Mouse (Mus musculus) hindbrain, embryonic 14.5 days (tissue): ENCODE results near the gene Suco. TPM values are rescaled to one million over a fixed set of nuclear protein-coding genes. Genes with fewer than 3 reads are reported as not detected.

Experiments
- ATAC-seq: fragments of 200-750 bp; cut with Nextera tagmentation; 2 replicates; pipeline ENCODE4 v1.8.0; 2017; ENCODE audit warnings: moderate number of reproducible peaks, mild to moderate bottlenecking, moderate TSS enrichment, moderate library complexity; ENCODE audit not compliant: low FRiP score
- DNase-seq: peaks from one replicate; pipeline ENCODE4 v3.0.0-alpha.2; 2015; ENCODE audit warnings: low spot score
- H3K27ac ChIP-seq: fragments of 300-500 bp; sonication (generic); 2 replicates; pipeline ENCODE4 v1.5.1; 2014; ENCODE audit warnings: mild to moderate bottlenecking, moderate library complexity
- H3K27me3 ChIP-seq: fragments of 300-500 bp; sonication (generic); 2 replicates; pipeline ENCODE4 v1.6.1; 2014; ENCODE audit warnings: mild to moderate bottlenecking, low read length, mixed read lengths; ENCODE audit not compliant: control insufficient read depth, insufficient read depth
- H3K36me3 ChIP-seq: fragments of 300-500 bp; sonication (generic); replicated peaks from 2 replicates; pipeline ENCODE4 v1.6.1; 2014; ENCODE audit not compliant: control insufficient read depth, insufficient read depth
- H3K4me1 ChIP-seq: fragments of 300-500 bp; sonication (generic); replicated peaks from 2 replicates; pipeline ENCODE4 v1.6.1; 2014; ENCODE audit warnings: antibody characterized with exemption, low read length, mixed read lengths; ENCODE audit not compliant: control insufficient read depth, insufficient read depth
- H3K4me2 ChIP-seq: fragments of 300-500 bp; sonication (generic); replicated peaks from 2 replicates; pipeline ENCODE4 v1.6.1; 2014; ENCODE audit warnings: mild to moderate bottlenecking, moderate library complexity
- H3K4me3 ChIP-seq: fragments of 300-500 bp; sonication (generic); replicated peaks from 2 replicates; pipeline ENCODE4 v1.5.1; 2014; ENCODE audit warnings: mild to moderate bottlenecking, low read length
- H3K9ac ChIP-seq: fragments of 300-500 bp; sonication (generic); 2 replicates; pipeline ENCODE4 v1.6.1; 2014
- H3K9me3 ChIP-seq: fragments of 300-500 bp; sonication (generic); 2 replicates; pipeline ENCODE4 v1.6.1; 2016; ENCODE audit warnings: low read length; ENCODE audit not compliant: control insufficient read depth
- WGBS: fragments of 180-500 bp; shearing (Covaris S2); extraction: QIAGEN DNeasy Blood & Tissue Kit; methylation state at CpG from one replicate; pipeline ENCODE4 v1.1.7; 2014; 5-methylcytosine and 5-hydroxymethylcytosine counted together
- polyA plus RNA-seq: library from polyadenylated mRNA; unstranded; fragments of >200 nt; fragmentation: Nextera tagmentation; extraction: Ambion mirVana; gene quantifications from 2 replicates; pipeline ENCODE4 v1.2.1, GENCODE M21; 2014

Gene Suco
- 25.7 and 25.8 TPM in 2 replicates for polyA plus RNA-seq

DNA sequence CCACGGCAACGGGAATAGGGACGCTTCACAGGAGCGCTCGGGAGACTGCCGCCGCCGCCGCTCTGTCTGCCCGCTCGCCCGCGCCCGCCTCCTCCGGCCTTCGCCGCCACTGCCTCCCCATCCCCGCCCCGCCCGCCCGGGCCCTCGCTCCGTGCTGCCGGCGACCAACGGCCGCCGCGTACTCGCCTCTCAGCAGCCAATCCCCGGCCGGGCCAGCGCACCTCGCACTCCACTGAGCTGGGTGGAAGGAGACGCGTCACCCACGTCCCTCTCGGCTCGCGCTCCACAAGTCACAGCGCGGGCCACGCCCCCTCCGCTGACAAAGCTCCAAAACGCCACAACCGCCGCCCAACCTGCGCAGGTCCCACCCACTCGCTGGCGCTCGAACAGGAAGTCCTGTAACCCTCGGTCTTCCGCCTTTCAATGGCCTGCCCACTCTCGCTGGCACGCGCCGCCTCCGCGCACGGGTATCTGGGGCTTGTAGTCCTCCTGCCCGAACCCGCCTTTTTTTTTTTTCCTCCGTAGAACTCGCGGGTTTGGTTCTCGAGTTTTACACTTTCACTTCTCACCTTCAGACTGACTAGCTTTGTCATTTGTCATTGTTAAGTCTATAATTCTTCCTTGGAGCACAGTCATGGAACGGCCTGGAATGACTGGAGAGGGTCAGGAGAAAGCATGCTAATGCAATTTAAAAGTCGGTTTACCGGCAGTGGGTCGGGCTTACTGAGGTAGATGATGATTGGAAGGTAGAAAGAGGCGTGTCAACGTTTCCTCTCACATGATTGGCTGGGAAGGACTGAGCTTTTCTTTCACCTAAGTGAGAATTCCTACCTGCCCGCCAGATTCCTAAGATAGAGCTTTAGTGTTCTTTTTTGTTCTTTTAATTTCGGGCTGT lies at the start of gene Suco:
Suco (minus strand) TSS at position 130 of the 895 bp plus-strand sequence.
- peak; percentile 99 for ATAC-seq

DNA sequence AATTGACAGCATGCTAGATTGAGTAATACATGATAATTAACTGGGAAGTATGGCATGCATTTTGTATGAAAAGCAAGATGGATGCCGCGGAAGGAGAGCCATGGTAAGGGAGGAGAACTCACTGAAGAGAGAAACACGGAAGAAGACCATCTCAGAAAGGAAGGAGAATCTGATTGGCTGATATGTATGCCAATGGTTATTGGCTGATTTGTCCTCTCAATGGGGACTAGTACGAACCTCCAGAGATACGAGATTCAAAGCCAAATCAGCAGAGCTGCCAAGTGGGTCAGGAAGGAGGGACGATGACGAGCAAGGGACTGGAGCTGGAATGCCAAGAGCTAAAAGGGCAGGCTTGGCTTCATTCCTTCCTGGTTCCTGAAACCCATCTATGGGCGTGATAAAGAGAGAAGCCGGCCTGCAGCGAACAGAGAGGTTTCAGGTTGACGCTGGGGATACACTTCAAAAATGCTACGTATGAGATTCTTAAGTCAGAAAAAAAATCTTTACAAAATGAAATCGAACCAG lies 48.9 kb upstream of the Suco start:
- Histone ChIP-seq H3K4me3 (no peak overlapping the region), H3K4me2 (no peak overlapping the region), H3K36me3 (no peaks in the 10 kb centered on the region), H3K4me1 (no peaks in the 10 kb centered on the region), H3K9ac (no peak overlapping the region), H3K27me3 (no peaks in the 10 kb centered on the region), H3K9me3 (no peaks in the 10 kb centered on the region), H3K27ac (no peak overlapping the region)
- no peak for DNase-seq
- no peak for ATAC-seq
- WGBS = 86% methylated on average over 13 of the region's 13 CpGs

More for the DNA sequence above, at the start of gene Suco:
- DNase-seq = peak; percentile 98
- Histone ChIP-seq H3K27me3 (no peaks in the 10 kb centered on the region), H3K4me1 (peaks cover 24% of the 10 kb centered on the region), H3K9me3 (no peaks in the 10 kb centered on the region), H3K27ac (peak within 1 kb of the TSS; percentile 96), H3K4me2 (peak within 1 kb of the TSS; percentile 88), H3K9ac (peak within 1 kb of the TSS; percentile 94), H3K36me3 (no peaks in the 10 kb centered on the region), H3K4me3 (peak within 1 kb of the TSS; percentile 87)
- WGBS = under 1% methylated on average over 59 of the region's 74 CpGs

DNA sequence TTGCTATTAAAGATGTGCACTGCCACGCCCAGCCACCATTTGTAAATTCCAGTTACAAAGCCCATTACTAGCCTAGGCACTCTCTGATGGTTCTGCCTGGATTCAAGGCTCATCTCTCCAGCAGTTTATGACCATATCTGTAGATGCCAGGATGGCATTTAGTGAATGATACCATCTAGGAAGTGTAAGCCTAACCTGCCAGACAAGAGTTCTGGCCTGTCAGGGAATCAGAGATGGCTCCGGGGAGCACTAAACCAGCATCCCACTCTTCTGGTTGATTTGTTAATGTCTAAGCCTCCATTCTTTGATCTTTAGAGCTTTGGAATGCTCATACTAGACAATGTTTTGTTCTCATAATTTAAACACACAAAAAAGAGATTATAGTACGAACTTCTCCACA lies 47.8 kb upstream of the Suco start:
- no peak overlapping the region for H3K4me2 ChIP-seq
- H3K27ac ChIP-seq = no peak overlapping the region
- H3K4me1 ChIP-seq = no peaks in the 10 kb centered on the region
- no peaks in the 10 kb centered on the region for H3K27me3 ChIP-seq
- H3K9me3 ChIP-seq = no peaks in the 10 kb centered on the region
- H3K4me3 ChIP-seq = no peak overlapping the region
- no peaks in the 10 kb centered on the region for H3K36me3 ChIP-seq
- DNase-seq = no peak
- WGBS = 72% methylated on average over 3 of the region's 3 CpGs
- H3K9ac ChIP-seq = no peak overlapping the region
- ATAC-seq = no peak

DNA sequence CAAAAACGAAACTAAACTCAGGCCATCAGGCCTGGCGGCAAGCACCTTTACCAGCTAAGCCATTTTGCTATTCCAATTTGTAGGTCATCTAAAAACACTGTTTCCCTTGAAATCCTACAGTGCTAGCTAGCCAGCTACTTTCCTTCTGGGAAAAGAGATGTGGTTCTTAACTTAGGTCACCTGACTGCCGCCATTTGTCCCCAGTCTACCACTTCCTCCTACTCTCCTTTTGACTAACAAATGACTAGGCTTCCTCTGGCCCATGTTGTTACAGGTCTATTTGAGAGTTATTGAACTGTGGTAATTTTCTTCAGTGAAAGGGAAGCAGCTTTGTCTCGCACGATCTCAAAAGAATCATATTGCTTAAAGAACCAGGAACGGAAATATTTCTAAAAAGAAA lies 45.4 kb upstream of the Suco start:
- Histone ChIP-seq H3K4me2 (no peak overlapping the region), H3K27me3 (no peaks in the 10 kb centered on the region), H3K36me3 (no peaks in the 10 kb centered on the region), H3K9ac (no peak overlapping the region), H3K27ac (no peak overlapping the region), H3K4me3 (no peak overlapping the region), H3K9me3 (no peaks in the 10 kb centered on the region), H3K4me1 (no peaks in the 10 kb centered on the region)
- no peak for ATAC-seq
- DNase-seq = no peak
- WGBS = 81% methylated on average over 6 of the region's 6 CpGs

DNA sequence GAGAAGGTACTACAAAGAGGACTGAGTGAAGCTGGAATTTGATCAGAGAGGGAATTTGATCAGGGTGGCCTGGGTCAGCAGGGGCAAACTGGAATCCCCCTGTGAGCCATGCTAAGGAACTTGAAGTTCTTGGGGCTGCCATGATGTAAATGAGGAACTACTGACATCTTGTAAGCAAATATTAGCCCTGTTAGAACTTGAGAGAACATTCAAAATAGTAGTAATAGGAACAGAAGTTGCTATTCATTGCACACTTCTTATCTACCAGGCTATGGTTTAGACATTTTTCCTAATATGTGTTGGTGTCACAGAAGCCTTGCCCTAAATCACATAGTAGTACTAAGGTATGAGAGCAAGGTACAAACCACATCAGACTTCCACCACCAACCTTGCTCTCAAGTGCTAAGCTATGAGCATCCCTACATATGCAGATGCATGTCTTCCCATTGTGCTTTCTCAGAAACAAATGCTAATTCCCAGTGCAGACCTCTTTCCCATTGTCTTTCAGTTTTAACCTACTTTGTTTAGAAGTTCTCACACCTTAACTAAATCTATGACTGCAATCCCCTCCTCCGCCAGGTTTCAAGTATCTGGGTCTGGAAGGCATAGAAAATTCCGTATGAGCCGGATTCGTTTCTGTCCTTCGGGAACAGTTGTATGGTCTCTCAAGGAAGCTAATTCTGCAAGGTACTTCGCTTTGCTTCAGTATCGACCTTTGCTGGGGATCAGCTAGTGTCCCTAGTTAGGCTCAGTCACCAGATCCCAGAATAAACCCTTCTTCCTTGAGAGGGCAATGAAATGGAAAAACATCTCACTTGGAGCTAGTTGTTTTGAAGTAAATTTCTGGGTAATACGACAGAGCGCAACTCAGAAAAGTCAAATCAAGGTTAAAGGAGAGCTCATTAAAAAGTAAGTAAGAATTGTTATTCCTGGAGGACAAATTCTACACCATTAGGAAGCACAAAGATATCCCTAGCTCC lies 44.3 kb upstream of the Suco start:
- 90% methylated on average over 9 of the region's 9 CpGs for WGBS
- Histone ChIP-seq H3K4me2 (no peak overlapping the region), H3K9me3 (no peaks in the 10 kb centered on the region), H3K27ac (no peak overlapping the region), H3K4me1 (no peaks in the 10 kb centered on the region), H3K36me3 (no peaks in the 10 kb centered on the region), H3K27me3 (no peaks in the 10 kb centered on the region), H3K4me3 (no peak overlapping the region), H3K9ac (no peak overlapping the region)
- ATAC-seq (no peak), DNase-seq (no peak)

DNA sequence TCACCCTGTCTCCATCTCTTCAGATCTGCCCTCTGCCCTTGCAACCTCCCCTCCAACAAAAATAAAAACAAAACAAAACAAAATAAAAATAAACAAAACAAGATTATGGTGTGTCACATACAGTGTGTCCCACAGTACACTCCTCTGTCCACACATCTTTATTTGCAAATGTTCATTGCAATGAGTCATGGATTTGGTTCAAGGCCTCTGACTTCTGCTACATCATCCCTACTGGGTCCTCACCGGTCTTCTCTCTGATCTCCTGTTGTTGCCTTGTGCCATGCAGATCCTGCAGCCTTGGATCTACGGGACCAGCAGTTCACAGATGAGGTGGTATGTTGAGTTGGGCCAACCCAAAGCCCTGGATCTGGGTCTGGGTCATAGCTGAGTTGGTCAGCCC lies 43.1 kb upstream of the Suco start:
- no peak for ATAC-seq
- no peak overlapping the region for H3K4me3 ChIP-seq

DNA sequence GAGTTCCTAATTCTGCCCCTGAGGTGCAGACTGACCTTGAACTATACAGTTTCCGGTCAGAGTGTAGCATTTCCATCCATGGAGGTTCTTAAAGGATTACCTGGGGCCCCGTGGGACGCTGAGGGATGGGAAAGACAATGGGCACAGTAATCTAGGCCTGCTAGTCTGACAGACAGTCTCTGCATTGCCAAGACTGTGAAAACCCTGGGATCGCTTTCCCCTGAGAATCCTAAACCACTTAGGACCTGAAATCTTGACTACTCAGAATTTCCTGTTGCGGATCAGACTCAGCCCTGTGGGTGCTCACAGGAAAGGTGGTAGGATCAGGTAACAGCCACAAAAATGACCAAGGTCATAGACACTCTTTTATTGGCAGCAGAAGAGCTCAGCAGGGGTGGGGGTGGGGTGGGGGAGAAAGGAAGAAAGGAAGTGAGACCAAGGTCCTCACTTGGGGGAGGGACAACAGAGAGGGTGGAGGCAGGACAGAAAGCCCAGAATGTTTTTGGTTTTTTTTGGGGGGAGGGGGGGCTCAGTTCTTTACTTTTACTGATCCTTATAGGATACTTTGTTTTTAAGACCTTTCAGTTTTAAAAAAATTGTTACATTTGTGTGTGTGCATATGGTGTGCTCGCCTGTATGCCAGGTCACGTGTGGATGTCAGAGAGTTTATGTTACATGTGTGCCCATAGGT lies 42.3 kb upstream of the Suco start:
- Histone ChIP-seq H3K4me1 (no peaks in the 10 kb centered on the region), H3K36me3 (no peaks in the 10 kb centered on the region), H3K9me3 (no peaks in the 10 kb centered on the region), H3K4me3 (no peak overlapping the region), H3K27ac (no peak overlapping the region), H3K4me2 (no peak overlapping the region), H3K27me3 (no peaks in the 10 kb centered on the region), H3K9ac (no peak overlapping the region)
- 64% methylated on average over 7 of the region's 7 CpGs for WGBS
- DNase-seq (no peak), ATAC-seq (no peak)

More for the DNA sequence above, 43.1 kb upstream of the Suco start:
- Histone ChIP-seq H3K9me3 (no peaks in the 10 kb centered on the region), H3K27ac (no peak overlapping the region), H3K27me3 (no peaks in the 10 kb centered on the region), H3K36me3 (no peaks in the 10 kb centered on the region), H3K4me2 (no peak overlapping the region), H3K9ac (no peak overlapping the region), H3K4me1 (no peaks in the 10 kb centered on the region)
- DNase-seq = no peak
- 95% methylated on average over 2 of the region's 2 CpGs for WGBS

DNA sequence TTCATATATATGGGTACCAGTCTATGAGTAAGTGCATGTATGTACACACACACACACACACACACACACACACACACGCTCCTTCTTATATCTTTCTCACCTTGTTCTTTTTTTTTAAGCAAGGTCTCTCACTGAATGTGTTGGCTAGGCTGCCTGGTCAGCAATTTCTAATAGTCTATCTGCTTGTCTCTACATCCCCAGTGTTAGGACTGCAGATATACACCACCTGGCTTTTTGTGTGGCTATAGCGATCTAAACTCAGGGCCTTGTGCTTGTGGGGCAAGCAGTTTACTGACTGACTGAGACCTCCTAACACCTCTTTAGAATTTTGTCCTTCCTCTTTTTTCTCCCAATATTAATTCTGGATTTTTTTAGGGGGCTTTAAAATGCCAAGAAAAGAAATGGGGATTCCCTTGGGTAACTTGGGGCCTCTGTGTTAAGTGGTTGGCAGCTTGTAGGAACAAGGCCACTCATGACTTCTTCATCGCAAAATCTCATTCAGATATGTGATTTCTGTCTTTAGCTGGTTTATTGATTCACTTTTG lies 41.5 kb upstream of the Suco start:
- no peak for ATAC-seq
- Histone ChIP-seq H3K4me2 (no peak overlapping the region), H3K9ac (no peak overlapping the region), H3K4me3 (no peak overlapping the region), H3K9me3 (no peaks in the 10 kb centered on the region), H3K4me1 (no peaks in the 10 kb centered on the region), H3K27me3 (no peaks in the 10 kb centered on the region), H3K27ac (no peak overlapping the region), H3K36me3 (no peaks in the 10 kb centered on the region)
- 90% methylated on average over 3 of the region's 3 CpGs for WGBS
- DNase-seq = no peak
